Mouse (Mus musculus) ES-Bruce4 (cell line): ENCODE measurements around the gene Eif4e3.

Source experiments
- CTCF ChIP-seq: IDR thresholded peaks from one replicate; pipeline ENCODE4 v1.8.1; 2011; ENCODE audit warnings: low read depth, low read length
- POLR2A ChIP-seq: IDR thresholded peaks from one replicate; pipeline ENCODE4 v1.8.1; 2011; ENCODE audit warnings: low read length; ENCODE audit not compliant: insufficient read depth

GRCm38 (mm10) chr6:99655488-99655887 is 11.1 kb downstream of the Eif4e3 start:
- TF ChIP-seq CTCF: no peak
- no peak for TF ChIP-seq POLR2A
